Mouse (Mus musculus) liver, embryonic 16.5 days (tissue): Measurements from ENCODE around the gene Pigb. TPM values are rescaled to one million over a fixed set of nuclear protein-coding genes. Genes with fewer than 3 reads are reported as not detected.

Experiments
- ATAC-seq: fragments of 200-750 bp; cut with Nextera tagmentation; 2 replicates; pipeline ENCODE4 v1.8.0; 2017; ENCODE audit warnings: low read depth, mild to moderate bottlenecking, moderate number of reproducible peaks, moderate library complexity
- H3K27ac ChIP-seq: fragments of 300-500 bp; sonication (generic); 2 replicates; pipeline ENCODE4 v1.5.1; 2014; ENCODE audit warnings: mild to moderate bottlenecking, low read length
- H3K27me3 ChIP-seq: fragments of 300-500 bp; sonication (generic); 2 replicates; pipeline ENCODE4 v1.6.1; 2014; ENCODE audit warnings: low read depth, low read length, mixed read lengths; ENCODE audit not compliant: control insufficient read depth, insufficient read depth
- H3K36me3 ChIP-seq: fragments of 300-500 bp; sonication (generic); 2 replicates; pipeline ENCODE4 v1.6.1; 2014; ENCODE audit warnings: mild to moderate bottlenecking; ENCODE audit not compliant: control insufficient read depth, insufficient read depth
- H3K4me1 ChIP-seq: fragments of 300-500 bp; sonication (generic); 2 replicates; pipeline ENCODE4 v1.6.1; 2014; ENCODE audit warnings: low read depth, low read length, mixed read lengths; ENCODE audit not compliant: control insufficient read depth
- H3K4me2 ChIP-seq: fragments of 300-500 bp; sonication (generic); 2 replicates; pipeline ENCODE4 v1.6.1; 2014; ENCODE audit warnings: low read depth, low read length, mixed read lengths
- H3K4me3 ChIP-seq: fragments of 300-500 bp; sonication (generic); 2 replicates; pipeline ENCODE4 v1.5.1; 2014; ENCODE audit warnings: low read depth, mild to moderate bottlenecking, low read length
- H3K9ac ChIP-seq: fragments of 300-500 bp; sonication (generic); 2 replicates; pipeline ENCODE4 v1.6.1; 2014; ENCODE audit warnings: low read depth, low read length
- H3K9me3 ChIP-seq: fragments of 300-500 bp; sonication (generic); replicated peaks from 2 replicates; pipeline ENCODE4 v1.6.1; 2016; ENCODE audit warnings: low read length; ENCODE audit not compliant: control insufficient read depth
- WGBS: fragments of 180-500 bp; shearing (Covaris S2); extraction: QIAGEN DNeasy Blood & Tissue Kit; methylation state at CpG from one replicate; pipeline ENCODE4 v1.1.7; 2014; ENCODE audit not compliant: insufficient replicate concordance; 5-methylcytosine and 5-hydroxymethylcytosine counted together
- polyA plus RNA-seq: library from polyadenylated mRNA; unstranded; fragments of >200 nt; fragmentation: Nextera tagmentation; extraction: Ambion mirVana; gene quantifications from 2 replicates; pipeline ENCODE4 v1.2.1, GENCODE M21; 2015

The Pigb gene
- polyA plus RNA-seq, 1 experiment from 2014 or later = 4.7 TPM

DNA sequence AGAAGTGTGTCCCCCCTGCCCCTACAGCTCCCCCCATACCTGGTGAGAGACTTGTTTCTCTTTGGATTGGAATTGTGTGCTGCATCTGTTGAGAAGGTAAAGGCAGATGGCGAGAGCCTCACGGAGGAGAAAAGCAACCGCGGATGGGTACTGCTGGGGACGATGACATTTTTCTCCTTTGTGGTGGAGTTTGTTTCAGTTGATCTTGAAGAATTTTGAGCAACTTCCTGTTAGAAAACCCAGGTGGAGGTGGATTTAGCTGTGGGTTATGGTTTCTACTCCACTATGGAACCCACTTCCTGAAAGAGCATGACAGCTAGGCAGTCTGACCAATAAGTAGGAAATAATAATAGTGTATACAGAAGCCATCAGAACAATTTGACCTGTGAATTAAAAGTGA, 33.0 kb upstream of the Pigb start:
- peaks cover 4% of the 10 kb centered on the region; the same call in 1 of the 2 replicates for H3K4me1 ChIP-seq
- H3K9me3 ChIP-seq = no peaks in the 10 kb centered on the region
- no peak overlapping the region for H3K9ac ChIP-seq
- no peak overlapping the region for H3K4me3 ChIP-seq
- WGBS = 33% methylated on average over 5 of the region's 5 CpGs
- ATAC-seq = no peak
- H3K36me3 ChIP-seq = no peaks in the 10 kb centered on the region
- 0 out of 2 replicates have a peak overlapping the region, but pooled peaks have one; percentile 8 for H3K27ac ChIP-seq
- H3K27me3 ChIP-seq = no peaks in the 10 kb centered on the region
- H3K4me2 ChIP-seq = no peak overlapping the region

DNA sequence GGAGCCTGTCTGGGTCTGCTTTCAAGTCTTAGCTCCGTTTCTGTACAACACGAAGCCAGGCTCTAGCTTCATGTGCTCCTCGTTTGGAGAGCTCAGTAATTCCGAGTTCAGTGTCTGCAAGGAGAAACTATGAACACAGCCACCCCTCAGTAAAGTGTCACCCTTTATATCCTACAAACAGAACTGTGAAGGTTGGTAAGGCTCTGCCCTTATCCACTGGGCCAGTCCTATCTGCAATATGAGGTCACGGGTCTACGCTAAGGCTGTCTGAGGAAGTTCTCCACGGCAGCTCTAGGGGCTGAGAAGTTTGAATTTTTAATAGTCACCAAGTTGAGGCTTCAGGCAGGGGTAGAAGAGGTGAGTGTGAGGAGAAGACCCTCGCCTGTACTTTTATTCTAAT, 32.2 kb upstream of the Pigb start:
- no peak for ATAC-seq
- Histone ChIP-seq H3K36me3 (no peaks in the 10 kb centered on the region), H3K27ac (no peak overlapping the region), H3K4me1 (peaks cover 10% of the 10 kb centered on the region), H3K4me3 (no peak overlapping the region), H3K27me3 (no peaks in the 10 kb centered on the region), H3K9ac (no peak overlapping the region), H3K4me2 (no peak overlapping the region), H3K9me3 (no peaks in the 10 kb centered on the region)
- WGBS = 40% methylated on average over 8 of the region's 8 CpGs

DNA sequence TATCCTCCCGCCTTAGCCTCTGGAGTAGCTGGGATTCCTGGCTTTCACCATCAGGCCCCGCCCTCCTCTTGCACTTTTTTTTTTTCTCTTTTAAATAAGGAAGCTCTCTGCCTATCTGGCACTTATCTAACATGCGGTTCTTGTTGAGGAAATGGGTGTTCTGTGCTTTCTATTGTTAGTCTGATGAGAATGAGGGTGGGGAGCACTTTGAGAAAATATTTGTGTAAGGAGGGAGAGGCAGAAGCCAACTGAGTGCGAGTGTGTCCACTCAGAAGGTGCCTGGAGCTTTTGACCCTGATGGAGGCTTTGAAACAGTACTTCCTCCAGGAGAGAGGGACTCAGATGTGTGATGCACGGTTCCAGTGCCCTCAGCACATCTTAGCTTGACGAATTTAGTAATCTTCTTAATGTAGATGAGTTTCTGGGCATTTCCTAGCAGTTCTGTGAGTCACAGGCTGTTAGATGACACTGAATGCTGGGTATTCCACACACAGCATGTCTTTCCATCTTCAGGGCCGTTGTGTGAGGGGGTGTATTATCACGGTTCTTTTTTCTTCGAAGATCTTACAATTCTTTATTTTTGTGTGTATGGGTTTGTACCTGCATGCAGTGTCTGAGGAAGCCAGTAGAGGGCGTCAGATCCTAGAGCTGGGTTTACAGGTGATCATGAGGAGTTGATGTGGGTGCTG, 30.9 kb upstream of the Pigb start:
- peaks cover 10% of the 10 kb centered on the region for H3K4me1 ChIP-seq
- H3K4me2 ChIP-seq = no peak overlapping the region
- no peaks in the 10 kb centered on the region for H3K27me3 ChIP-seq
- no peak overlapping the region for H3K9ac ChIP-seq
- 26% methylated on average over 10 of the region's 10 CpGs for WGBS
- no peaks in the 10 kb centered on the region for H3K36me3 ChIP-seq
- no peaks in the 10 kb centered on the region for H3K9me3 ChIP-seq
- H3K4me3 ChIP-seq = no peak overlapping the region
- no peak overlapping the region for H3K27ac ChIP-seq
- no peak for ATAC-seq

DNA sequence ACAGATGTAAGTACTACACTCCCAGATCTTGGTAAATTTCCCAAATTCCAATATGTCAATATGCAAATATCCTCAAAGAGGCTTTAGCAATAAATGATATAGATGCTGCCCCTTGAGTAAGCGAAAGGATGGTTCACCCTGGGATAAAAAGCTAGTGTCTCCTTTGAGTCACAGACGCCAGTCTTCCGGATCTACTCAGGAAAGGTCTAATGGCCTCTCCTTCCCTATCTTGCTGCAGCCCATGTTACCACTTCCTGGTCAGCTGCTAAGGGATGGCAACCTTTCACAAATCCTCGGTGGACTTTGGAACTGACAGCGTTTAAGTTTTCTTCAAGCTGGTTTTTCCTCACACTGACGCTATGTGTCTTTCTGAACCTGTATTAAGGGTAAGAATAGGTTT, 28.5 kb upstream of the Pigb start:
- Histone ChIP-seq H3K27me3 (no peaks in the 10 kb centered on the region), H3K36me3 (no peaks in the 10 kb centered on the region), H3K4me1 (peaks cover 10% of the 10 kb centered on the region), H3K4me2 (no peak overlapping the region), H3K27ac (no peak overlapping the region), H3K9ac (no peak overlapping the region), H3K4me3 (no peak overlapping the region), H3K9me3 (no peaks in the 10 kb centered on the region)
- peak; percentile 47; the same call in 1 of the 2 replicates for ATAC-seq
- WGBS = 26% methylated on average over 6 of the region's 6 CpGs

DNA sequence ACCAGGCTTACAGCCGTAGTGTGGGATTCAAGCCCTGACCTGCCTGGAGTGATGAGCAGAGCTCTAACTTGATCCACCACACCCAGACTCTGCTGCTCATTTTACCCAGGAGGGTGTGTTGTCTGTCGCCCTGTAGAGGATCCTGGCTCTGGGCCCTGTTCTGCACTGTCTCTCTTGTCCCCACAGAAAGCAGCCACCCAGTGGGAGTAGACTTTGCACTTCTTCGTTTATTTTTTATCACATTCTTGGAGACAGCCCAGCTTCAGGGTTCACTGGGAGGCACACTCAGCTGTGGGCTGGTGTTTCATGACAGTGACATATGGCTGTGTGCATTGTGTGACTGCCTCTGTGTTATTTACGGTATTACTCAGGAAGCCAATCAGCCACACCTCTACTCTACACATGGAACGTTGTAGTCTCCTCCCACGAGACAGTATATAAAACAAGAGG, 28.1 kb upstream of the Pigb start:
- peak overlapping the region; percentile 37 for H3K27ac ChIP-seq
- ATAC-seq = peak; percentile 47; the same call in 1 of the 2 replicates
- WGBS = 17% methylated on average over 6 of the region's 6 CpGs
- H3K4me2 ChIP-seq = no peak overlapping the region
- H3K36me3 ChIP-seq = no peaks in the 10 kb centered on the region
- H3K27me3 ChIP-seq = no peaks in the 10 kb centered on the region
- no peak overlapping the region for H3K4me3 ChIP-seq
- no peaks in the 10 kb centered on the region for H3K9me3 ChIP-seq
- peaks cover 10% of the 10 kb centered on the region for H3K4me1 ChIP-seq
- H3K9ac ChIP-seq = no peak overlapping the region

DNA sequence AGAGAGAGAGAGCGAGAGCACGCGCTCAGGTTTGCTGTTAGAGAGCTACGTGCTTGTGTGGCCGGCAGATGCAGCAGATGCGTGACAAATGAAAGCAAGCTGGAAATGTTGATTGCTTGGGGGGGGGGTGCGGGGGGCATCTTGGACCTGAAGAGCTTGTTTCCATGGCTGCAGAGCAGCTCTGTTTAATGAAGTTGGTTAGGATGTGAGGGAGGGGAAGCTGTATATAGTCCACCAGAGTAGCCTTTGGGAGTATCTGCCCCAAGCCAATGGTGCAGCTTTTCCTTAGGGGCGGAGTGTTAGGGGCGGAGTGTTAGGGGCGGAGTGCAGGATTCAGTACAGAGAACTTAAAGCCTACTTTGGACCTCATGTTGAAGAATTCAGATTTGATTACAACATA, 26.9 kb upstream of the Pigb start:
- no peaks in the 10 kb centered on the region for H3K27me3 ChIP-seq
- WGBS = 19% methylated on average over 10 of the region's 10 CpGs
- no peak overlapping the region; the same call in 1 of the 2 replicates for H3K4me3 ChIP-seq
- no peak overlapping the region for H3K9ac ChIP-seq
- no peak overlapping the region for H3K27ac ChIP-seq
- H3K36me3 ChIP-seq = no peaks in the 10 kb centered on the region
- H3K4me2 ChIP-seq = peak overlapping the region; percentile 31
- no peaks in the 10 kb centered on the region for H3K9me3 ChIP-seq
- ATAC-seq = peak; percentile 64; the same call in 1 of the 2 replicates
- H3K4me1 ChIP-seq = peaks cover 10% of the 10 kb centered on the region

DNA sequence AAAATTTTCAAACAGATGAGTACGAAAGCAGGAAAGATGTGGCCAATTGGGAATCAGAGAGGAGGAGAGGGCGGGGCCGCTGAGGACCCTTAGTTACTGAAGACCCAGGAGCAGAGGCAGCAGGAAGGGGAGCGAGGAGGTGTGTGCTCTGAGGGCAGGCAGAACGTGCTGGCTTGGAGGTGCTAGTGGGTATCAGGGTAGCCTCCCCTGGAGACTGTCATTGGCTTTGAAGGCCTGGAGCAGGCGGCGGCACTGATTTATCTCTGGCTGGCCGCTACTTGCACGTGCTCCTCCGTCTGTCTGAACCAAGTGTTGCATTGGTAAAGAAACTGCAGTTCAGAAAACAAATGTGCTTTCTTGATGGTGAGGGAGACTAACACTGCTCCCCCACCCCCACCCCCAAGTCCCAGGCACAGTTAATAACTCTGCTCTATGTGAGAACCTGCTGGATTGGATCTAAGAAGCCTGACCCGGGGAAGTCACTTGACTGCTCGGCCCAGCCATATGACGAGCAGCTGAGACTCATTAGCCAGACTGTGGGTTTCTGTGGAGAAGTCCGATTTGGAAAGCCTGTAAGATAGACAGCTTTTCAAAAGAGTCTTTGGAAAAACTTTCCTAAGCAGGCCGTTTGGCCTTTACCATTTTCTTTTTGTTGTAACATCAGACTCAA, 23.6 kb upstream of the Pigb start:
- 61% methylated on average over 15 of the region's 15 CpGs for WGBS
- no peak for ATAC-seq
- H3K4me1 ChIP-seq = peaks cover 7% of the 10 kb centered on the region
- H3K4me3 ChIP-seq = no peak overlapping the region
- H3K27me3 ChIP-seq = no peaks in the 10 kb centered on the region
- H3K9ac ChIP-seq = no peak overlapping the region
- H3K36me3 ChIP-seq = no peaks in the 10 kb centered on the region
- no peak overlapping the region for H3K27ac ChIP-seq
- no peak overlapping the region for H3K4me2 ChIP-seq
- no peaks in the 10 kb centered on the region for H3K9me3 ChIP-seq

DNA sequence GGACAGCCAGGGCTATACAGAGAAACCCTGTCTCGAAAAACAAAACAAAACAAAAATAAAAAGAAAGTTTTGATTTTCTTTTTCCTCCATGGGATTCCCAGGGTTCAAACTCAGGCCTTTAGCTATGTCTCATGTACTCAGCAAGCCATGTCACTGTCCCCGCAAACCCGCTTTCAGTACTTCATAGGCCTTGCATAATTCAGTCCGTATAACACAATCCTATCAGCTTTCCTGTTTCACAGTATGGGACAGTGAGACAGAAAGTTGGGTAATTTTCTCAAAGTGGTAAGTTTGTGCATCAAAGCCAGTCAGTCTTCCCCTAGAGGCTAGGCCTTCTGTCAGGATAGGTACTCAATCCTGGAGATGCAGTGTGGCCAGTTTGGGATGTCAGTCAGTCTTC, 19.0 kb upstream of the Pigb start:
- WGBS = 76% methylated on average over 4 of the region's 4 CpGs
- ATAC-seq = no peak
- no peak overlapping the region for H3K9ac ChIP-seq
- H3K4me3 ChIP-seq = no peak overlapping the region
- no peaks in the 10 kb centered on the region for H3K9me3 ChIP-seq
- H3K4me1 ChIP-seq = no peaks in the 10 kb centered on the region
- no peak overlapping the region for H3K4me2 ChIP-seq
- H3K27ac ChIP-seq = no peak overlapping the region
- H3K27me3 ChIP-seq = no peaks in the 10 kb centered on the region
- no peaks in the 10 kb centered on the region for H3K36me3 ChIP-seq

DNA sequence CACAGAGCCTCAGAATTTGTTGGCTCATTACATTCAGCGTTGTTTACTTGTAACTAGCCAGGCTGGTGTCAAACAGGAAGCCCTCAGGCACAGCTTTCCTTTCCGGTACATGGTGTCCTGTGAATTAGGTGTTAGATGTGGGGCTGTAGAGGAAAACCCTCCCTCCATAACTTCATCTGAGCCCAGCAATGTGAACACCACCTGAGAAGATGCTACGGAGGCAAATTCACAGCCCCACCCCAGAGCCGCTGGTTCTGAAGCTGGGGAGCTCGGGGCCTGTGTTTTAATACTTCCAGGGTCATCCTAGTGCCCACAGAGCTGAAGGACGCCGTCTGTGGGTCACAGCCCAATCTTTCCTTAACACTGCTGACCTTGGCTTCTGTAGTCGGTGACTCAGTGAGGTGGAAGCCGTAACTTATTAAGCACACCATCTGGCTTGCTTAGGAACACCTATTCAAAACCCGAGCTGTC, 15.3 kb upstream of the Pigb start:
- Histone ChIP-seq H3K36me3 (no peaks in the 10 kb centered on the region), H3K27me3 (no peaks in the 10 kb centered on the region), H3K27ac (no peak overlapping the region), H3K9me3 (no peaks in the 10 kb centered on the region), H3K9ac (no peak overlapping the region), H3K4me3 (no peak overlapping the region), H3K4me1 (no peaks in the 10 kb centered on the region), H3K4me2 (no peak overlapping the region)
- WGBS = 56% methylated on average over 10 of the region's 10 CpGs
- no peak for ATAC-seq
